Mouse (Mus musculus) cortical plate, adult 2 months (tissue): ENCODE measurements at regions not wholly inside any gene's neighbourhood (a gene's known extent, or its start where the extent isn't known, plus 50 kb on each side); places are given as distances from the start of the nearest gene placed in this dataset.

Experiments
- H3K27ac ChIP-seq: fragments of 200-500 bp; 2 replicates; pipeline ENCODE4 v1.5.1; 2012; ENCODE audit warnings: low read length, control low read depth, inconsistent platforms; ENCODE audit not compliant: insufficient read depth
- H3K4me1 ChIP-seq: fragments of 200-500 bp; 2 replicates; pipeline ENCODE4 v1.6.1; 2011; ENCODE audit warnings: low read length; ENCODE audit not compliant: control insufficient read depth, insufficient read depth
- H3K4me3 ChIP-seq: fragments of 200-500 bp; 2 replicates; pipeline ENCODE4 v1.5.1; 2011; ENCODE audit warnings: mild to moderate bottlenecking, low read length, control low read depth; ENCODE audit not compliant: insufficient read depth
- CTCF ChIP-seq: fragments of 200-500 bp; IDR thresholded peaks from 2 replicates; pipeline ENCODE4 v1.5.1; 2011; ENCODE audit warnings: mild to moderate bottlenecking, control low read depth, low read length; ENCODE audit not compliant: insufficient read depth; ENCODE audit errors: extremely low read depth
- POLR2A ChIP-seq: fragments of 200-500 bp; IDR thresholded peaks from 2 replicates; pipeline ENCODE4 v1.6.1; 2011; ENCODE audit warnings: mild to moderate bottlenecking, low read length, control low read depth; ENCODE audit not compliant: insufficient read depth; ENCODE audit errors: extremely low read depth

- H3K4me3 ChIP-seq: no peak overlapping the region
Observed at GRCm38 (mm10) chrX:152918212-152918611, 88.1 kb upstream of the Usp51 start.

GRCm38 (mm10) chrX:152926991-152927390, 79.3 kb upstream of the Usp51 start:
- H3K4me1 ChIP-seq: no peaks in the 10 kb centered on the region
- peak; percentile 79 for TF ChIP-seq CTCF
- no peak for TF ChIP-seq POLR2A
- no peak overlapping the region for H3K4me3 ChIP-seq
- H3K27ac ChIP-seq: no peak overlapping the region

More at GRCm38 (mm10) chrX:152918212-152918611, 88.1 kb upstream of the Usp51 start:
- no peak for TF ChIP-seq POLR2A
- peak; percentile 66 for TF ChIP-seq CTCF
- no peak overlapping the region for H3K27ac ChIP-seq
- H3K4me1 ChIP-seq: no peaks in the 10 kb centered on the region

GRCm38 (mm10) chrX:152946201-152946600, 60.1 kb upstream of the Usp51 start:
- no peak overlapping the region for H3K27ac ChIP-seq
- no peaks in the 10 kb centered on the region; the same call in 1 of the 2 replicates for H3K4me1 ChIP-seq
- TF ChIP-seq POLR2A (no peak), CTCF (no peak)
- H3K4me3 ChIP-seq: no peak overlapping the region
